Mouse (Mus musculus): Measurements from ENCODE around the gene Hoxd10.

The Hoxd10 gene

DNA sequence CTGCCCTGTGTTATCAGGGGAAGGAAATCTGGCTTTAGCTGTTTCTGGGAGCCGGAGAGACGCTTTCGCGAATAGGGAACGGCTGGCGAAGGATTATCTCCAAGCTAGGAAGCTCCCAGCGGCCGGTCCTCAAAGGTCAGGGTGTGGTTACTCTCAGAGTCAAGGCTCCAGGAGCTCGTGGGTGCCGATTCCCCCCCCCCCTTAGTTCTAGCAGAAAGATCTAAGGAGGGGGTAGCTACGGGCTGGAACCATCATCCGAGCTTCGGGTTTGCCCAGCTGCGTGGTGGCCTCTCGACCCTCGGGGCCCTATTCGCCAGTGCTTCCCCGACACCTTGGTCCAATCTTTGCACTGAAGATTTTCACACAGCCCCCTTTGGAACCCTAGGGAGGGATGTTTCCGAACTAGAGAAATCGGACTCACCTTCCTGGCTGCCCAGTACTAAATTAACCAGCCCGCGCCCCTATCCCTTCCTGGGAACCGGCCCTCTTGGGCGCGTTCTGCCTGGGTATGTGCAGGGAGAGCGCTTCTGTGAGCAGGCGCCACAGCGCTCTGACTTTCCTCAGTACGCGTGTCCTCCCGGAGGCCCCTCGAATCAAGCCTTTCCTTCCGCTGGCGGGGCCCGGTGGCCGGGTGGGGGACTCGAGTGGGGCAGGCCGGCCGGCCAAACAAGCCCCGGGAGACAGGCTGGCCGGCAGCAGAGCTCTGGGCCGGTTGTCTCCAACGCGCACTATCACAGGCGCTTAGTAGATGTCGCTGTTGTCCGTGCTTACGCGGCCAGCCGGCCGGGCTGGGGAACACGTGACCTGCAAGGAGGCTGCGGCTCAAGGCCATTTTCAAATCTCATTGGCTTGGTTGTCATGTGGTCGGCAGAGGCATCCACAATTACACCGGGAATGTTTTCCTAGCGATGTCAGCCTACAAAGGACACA, at the start of gene Hoxd10:
TSS of gene Hoxd10 (plus strand) at position 903 of the 930 bp plus-strand sequence.
- DNase-seq (ENCODE audit: low read depth, low spot score) = no peak

DNA sequence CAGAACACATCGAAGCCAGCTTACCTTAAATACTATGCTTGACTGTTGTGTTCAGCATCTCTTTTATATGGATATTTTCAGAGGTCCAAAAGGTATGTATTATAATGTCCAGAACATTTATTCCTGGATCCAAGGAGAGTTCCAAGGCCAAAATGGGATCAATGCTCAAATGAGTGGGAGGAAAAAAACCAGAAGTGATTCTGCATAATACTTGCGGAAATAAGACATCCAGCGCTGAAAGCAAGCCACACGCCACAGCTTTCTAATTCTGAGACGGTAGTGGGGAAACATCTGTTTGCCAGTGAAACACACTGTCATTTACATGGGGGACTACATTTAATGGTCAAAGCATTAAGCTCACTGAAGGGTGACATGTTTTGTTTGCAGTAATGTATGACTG, 49.3 kb upstream of the Hoxd10 start:
- no peak for DNase-seq (ENCODE audit: low read depth, low spot score)

DNA sequence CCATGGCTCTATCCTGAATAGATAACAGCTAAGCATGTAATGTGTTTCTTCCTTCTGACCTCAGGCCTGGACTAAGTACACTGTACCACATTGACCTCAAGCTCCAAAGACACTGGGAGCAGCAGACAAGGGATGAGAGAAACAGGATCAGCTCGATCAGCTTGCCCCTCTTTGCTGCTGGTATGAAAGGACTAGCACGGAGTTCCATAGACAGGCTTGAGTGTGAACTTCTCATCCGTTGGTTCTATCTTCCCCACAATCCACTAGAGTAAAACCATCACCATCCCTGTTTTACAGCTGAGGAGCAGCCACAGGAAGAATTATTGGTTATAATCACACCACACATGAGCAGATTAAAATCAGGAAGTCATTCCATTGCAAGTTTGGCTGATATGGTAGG, 46.1 kb upstream of the Hoxd10 start:
- DNase-seq (ENCODE audit: low read depth, low spot score) = no peak

DNA sequence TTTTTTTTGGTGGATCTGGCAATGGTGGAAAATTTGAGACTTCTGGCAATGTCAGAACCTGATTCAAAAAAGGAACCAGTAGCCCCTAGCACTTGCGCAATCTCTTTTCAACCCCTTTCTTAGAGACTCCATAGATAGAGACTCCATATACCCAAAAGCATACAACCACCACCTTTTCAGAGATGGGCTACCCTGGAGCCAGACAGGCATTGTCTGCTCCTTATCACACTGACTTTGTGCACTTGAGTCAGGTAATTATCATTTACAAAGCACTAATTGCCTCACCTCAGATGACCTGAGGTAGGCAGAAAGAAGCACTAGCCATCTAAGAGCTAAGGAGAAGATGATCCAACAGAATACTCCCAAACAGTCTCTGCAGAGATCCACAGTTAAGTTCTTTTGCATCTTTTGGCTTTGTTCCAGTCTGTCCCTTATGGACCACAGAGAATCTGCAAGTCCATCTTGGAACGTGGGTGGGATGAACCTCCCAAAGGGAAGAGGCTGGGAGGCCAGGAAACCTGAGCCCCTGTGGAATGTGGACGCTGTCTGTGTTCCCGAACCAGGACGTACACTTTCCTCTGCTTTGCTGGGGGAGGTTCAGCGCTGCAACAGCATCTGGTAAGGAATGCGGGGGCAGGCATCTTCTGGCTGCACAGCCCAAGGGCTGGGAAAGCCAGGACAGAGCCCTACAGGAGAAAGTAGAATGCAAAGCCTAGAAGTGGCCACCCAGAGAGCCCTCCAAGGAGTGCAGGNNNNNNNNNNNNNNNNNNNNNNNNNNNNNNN, 44.5 kb upstream of the Hoxd10 start:
- DNase-seq (ENCODE audit: low read depth, low spot score) = no peak

DNA sequence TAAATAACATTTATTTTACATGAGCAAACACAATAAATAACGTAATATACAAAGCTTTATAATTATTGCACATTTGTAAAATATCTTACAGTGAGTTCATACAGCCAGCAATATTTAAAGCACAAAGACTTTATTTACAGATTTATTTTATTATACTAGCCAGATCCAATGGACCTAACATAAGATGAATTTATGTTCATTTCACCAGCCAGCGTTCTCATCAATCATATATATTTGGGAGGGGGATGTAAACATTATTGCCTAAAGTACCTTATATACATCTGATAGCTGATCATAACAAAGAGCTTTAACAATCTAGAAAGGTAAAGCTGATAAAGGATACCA, 38.8 kb upstream of the Hoxd10 start:
- DNase-seq (ENCODE audit: low read depth, low spot score) = no peak

DNA sequence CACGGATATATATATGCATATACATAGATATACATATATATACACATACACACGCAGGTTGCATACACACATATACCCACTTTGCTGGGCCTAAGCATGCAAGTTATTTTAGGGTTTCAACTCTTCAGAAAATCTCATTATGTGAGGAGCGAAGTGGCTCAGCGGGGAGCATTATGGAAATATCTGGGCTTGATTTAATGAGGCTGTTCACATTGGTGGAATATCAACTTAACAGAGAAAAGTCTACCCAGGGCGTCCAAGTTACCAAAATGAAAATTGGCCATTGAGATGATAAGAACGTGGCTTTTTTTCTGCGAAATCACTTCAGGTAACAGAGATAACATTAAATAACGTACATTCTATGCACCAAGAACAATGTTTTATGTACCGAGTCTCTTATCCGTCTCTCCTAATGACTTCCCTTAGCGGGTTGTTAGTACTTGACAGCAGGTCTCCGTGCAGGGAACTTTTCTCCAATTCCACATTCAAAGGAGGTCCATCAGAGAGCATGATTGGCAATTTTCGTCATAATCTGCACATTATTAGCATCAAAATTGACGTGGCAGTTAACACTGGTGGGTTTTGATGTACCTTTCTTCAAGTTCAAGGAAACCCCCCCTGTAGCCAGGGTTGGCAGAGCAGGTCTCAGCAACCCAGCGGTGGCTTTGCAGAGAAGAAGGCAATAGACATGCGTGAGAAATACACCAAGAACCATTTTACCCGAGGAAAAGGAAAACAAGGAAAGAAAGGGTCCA, 37.8 kb upstream of the Hoxd10 start:
- DNase-seq (ENCODE audit: low read depth, low spot score) = no peak

DNA sequence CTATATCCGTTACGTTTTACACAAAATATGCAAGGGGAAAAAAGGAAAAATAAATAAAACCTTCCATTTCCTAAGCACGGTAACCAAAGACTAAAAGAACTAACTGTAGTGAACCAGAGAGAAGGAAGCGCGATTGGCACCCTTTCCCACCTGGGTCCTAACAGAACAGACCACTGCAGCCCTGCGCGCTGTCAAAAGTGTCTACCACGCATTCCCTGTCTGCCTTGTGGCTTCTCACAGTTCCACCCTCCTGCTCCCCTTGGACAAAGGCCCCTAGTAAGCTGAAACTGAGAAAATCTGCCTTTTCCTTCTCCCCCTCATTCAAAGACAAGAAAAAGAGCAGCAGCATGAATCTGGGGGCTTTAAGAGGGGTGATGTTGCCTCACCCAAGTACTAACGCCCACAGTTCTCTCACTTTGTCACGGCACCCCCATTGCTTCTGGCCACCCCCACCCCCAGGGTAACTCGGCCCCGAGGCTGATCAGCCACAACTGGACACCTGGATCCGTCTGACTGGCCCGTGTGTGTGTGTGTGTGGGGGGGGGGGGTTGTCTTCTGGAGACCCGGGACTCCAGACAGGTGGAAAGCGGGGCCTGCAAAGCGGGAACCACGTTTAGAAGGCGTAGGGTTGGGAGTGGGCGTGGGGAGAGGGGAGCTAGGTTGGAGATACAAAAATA, 36.8 kb upstream of the Hoxd10 start:
- no peak for DNase-seq (ENCODE audit: low read depth, low spot score)

DNA sequence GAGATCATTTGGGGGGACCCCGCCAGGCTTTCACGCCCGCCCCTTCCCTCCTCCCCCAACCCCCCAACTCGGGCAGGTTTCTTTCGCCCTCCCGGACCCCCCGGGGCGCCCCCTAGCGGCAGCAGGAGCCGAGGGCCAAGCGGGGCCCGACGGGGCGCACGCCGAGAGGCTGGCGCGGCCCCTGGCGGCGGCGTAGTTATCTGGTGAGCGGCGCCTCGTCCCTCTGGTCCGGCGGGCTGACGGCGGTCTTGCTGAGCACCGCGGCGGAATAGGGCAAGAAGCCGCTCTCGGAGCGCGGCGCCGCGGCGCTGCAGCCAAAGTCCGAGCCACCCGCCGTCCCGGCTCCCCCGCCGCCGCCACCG, 36.3 kb upstream of the Hoxd10 start:
- no peak for DNase-seq (ENCODE audit: low read depth, low spot score)

DNA sequence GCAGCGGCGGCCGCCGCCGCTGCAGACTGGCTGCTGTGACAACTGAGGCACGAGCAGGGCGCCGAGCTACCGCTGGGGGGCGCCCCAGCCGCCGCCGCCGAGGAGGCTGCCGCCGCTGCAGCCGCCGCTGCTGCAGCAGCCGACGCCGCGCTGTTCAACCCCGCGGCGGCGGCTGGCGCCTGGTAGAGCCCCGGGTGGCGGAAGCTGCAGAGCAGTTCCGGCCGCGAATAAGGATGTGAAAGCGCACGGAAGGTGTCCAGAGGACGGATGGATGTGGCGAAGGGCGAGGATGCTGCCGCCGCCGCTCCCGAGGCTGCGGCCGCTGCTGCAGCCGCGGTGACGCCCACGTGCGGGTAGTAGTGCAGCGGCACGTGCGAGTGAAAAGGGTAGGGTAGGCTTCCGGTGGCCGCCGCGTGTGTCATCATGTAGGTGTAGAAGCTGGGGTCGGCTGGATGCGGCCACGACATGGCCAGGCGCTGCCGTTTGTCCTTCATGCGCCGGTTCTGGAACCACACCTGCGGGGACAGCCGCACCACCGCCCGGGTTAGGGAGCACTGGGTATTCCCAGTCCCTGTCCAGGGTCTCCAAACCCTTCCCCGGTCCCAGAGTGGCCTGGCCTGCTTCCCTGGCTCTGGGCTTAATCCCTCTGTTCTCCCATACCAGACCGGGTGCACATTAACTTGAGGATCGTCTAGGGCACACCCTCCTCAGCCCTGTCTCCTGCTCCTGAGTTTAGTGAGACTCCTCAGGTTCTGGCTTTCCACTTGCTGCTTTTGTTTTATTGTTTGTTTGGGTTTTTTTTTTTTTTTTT, 35.7 kb upstream of the Hoxd10 start:
- no peak for DNase-seq (ENCODE audit: low read depth, low spot score)

DNA sequence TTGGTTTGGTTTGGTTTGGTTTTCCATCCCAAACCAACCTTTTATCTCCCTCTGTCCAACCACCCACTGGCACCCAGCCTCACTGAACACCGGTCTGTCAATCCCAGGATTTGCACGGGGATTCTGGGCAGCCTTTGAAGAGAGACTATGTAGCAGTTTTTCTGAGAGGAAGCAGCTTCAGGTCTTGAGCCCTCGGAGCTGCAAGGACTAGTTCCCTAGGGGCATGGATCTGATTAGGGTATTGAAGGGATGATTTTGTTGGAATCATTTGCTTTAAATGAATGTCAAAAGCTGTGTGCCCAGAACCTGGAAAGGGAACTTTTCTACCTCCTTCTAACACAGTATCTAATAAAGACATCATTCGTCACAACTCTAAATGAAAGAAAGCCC, 35.1 kb upstream of the Hoxd10 start:
- no peak for DNase-seq (ENCODE audit: low read depth, low spot score)

DNA sequence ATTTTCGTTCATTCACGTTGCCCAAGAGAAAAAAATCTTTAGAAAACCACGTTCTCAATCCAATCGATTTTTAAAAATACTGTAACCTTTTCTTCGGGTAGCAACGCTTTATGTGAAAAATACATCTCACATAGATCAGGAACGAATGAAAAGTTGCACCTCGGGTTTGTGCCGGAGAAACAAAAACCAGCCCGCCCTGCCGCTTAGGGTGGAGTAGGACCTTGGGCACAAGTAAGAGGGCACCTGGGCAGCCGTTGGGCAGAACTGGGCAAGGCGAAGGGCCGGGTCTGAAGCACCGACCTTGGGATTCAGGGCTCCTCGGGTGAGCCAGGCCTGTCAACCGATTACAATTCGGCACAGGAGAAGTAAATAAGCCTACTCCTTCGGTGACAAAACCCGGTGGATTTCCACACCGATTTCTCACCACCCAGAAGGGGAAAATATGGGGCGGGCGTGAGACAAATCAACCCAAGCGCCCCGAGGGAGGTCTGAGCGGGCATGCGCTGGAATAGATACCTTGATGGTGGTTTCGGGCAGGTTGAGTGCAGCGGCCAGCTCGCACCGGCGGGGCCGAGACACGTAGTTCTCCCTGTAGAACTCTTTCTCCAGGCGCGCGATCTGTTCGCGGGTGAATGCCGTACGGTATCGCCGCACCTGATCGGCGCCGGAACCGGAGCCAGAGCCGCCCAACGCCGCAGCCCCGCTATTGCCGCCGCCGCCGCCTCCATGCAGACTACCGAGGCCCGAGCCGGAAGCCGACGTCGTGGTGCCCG, 34.3 kb upstream of the Hoxd10 start:
- no peak for DNase-seq (ENCODE audit: low read depth, low spot score)

DNA sequence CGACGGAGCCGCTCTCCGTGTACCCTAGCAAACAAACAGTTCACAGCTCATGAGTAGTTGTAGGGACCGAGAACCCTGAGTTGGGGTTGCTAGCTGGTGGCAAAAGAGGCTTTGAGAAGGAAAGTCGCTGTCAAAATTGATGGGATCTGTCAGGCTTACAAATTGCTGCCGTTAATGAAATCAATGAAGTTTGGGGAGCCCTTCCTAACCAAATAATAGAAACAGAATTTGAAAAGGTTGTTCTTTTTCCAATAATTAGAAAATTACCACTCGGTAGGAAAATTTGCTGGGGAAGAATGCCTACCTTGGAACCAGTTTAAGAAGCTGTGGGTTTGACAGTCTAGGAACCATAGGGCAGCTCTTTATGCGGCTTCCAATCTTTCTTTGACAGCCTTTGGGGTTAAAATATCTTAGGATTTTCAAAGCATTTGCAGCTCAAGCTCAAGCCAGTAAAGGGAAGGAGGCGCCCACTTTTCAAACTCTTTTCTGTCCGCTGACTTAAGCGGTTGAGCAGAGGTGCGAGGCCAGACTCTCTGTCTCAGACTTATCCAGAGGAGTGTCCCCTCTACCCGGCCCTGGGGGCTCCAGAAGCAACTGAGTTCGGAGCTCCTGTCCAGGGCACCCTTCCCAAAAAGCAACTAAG, 33.6 kb upstream of the Hoxd10 start:
- DNase-seq (ENCODE audit: low read depth, low spot score) = no peak

DNA sequence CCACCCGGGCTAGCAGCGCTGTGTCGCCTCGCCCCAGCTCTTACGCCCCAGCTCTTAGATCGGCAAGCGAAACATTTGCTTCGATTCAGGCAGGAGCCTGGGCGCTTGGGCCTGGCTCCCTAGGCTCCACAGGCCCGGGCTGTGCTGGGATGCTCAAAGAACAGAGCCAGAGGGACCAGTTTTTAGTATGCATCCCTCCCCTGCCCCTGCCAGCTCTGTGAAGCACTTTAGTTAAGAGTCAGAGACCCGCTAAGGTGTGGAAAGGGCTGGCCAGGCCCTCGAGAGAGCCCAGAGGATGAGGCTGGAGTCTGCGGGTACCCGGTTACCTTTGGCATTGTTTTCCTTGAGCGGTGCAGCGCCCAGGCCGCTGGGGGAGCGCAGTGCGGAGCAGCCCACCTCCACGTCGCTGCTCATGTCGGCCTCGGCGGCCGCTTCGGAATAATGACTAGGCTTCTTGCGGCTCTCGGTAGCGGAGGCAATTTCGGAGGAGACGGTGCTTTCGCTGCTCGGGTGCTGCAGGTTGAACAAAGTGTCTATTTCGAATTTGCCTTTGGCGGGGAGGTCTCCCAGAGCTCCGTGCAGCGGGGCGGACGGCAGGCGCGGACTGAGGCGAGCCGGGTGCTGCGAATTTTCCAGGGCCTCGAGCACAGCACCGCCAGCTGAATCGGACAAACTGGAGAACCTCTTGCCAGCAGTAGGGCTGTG, 32.9 kb upstream of the Hoxd10 start:
- DNase-seq (ENCODE audit: low read depth, low spot score) = no peak

DNA sequence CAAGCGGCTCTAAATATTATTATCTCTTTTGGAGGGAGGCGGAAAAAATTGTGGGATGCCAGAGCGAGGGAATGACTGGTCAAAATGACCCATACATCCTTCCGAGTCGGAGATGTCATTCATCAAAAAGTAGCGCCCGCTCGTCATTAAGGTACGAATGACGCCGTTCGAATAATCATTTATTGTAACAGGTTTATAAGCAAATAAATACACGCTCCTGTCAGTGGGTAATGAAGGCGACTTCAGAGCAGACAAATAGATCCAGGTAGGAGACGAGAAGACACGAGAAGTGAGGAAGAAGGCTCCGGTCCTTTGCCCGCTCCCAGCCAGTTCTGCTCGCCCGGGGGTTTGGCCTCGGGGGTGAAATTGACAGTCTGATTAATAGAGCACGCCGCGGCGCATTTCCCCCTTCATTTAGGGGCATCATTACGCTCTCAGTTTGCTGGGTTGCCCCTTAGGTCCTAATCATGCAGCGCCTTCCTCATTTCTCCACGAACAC, 32.2 kb upstream of the Hoxd10 start, which contains the start of gene Evx2:
TSS of gene Evx2 (minus strand) at position 51 of the 499 bp plus-strand sequence.
- no peak for DNase-seq (ENCODE audit: low read depth, low spot score)

DNA sequence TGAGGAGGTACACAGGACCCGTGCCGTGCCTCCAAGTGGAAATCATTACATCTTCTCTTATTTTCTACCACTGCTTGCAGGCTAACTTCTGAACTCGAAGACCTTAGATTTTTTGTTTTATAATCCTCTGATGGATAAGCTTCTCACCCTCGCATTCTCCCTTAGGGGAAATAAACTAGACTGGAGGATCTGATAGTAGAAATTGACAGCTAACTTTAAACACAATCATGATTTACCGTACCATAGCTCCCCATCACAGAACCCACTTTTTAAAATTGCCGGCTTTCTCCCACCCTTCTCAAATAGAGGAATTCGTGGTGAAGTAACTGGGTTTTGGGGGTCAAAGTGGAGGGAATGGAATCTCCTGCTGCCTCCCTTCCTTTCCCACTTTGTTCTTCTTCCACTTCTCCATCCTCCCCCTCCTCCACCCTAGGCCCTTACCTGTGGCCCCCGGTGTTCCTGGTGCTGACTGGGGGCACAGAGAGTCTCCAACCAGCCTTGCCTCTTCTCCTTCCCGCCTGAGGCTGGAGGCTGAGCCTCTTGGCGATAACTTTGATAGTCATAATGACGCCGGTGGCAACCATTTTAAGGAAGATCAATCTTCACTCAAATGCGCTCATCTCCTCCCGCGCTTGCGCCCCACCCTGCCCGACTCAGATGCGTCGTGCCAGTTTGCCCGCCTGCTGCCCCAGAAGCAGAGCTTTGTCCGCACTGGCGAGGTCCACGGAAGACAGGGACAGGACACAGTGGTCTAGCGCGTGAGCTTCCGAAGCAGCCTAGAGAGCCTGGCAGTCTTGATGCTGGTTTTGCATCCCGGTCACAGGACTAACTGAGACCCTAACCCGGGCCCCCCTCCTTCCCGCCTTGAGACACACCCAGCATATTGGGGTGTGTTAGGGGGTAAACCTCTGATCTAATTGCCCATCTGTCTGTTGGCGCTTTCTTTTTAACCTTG, 31.0 kb upstream of the Hoxd10 start:
- DNase-seq (ENCODE audit: low read depth, low spot score) = no peak

DNA sequence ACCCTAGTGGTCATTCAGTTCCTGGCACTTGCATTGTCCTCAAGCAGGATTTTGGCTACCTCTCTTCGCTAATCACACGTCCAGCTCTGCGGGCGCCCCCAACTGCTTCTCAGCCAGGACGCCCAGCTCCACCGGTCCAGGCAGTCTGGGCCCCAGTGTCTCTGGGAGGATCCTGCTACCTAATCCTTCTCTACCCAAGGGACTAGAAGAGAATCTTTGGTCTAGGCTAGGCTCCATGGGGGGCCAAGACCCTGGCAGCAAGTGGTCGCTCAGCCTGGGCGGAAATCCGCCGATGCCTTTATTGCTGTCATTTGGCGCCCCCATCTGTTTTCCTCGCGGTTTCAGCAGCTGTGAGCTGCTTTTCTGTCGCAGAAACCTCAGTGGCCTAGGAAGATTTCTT, 30.0 kb upstream of the Hoxd10 start:
- DNase-seq (ENCODE audit: low read depth, low spot score) = peak; percentile 50

DNA sequence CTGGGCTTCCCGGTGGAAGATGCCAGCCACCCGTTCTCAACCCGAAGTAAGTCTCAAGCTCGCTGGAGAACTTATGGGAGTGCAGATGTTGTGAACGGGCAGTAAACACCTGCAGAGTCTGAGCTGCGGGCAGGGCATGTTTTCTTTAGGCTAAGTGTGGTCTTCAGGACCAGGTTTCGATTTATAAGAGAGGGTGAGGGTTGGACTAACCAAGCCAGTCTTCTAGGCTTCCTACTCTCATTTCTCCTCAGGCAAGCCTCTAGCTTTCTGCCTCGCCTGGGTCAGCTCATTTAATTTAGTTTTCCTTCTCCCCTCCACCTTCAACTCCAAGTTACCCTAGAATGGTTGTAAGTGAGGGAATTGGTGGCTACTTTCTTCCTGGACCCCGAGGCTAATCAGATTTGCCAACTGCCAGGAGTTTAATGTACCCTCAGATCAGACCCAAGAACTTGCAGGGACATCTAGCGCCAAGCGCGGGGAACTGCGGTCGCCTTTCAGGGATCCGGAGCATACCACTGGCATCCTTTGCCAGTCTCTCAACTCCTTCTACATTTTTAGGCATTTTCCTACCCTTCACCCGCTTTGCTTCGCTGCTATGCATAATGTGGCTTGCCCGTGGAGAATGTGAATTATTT, 28.3 kb upstream of the Hoxd10 start:
- peak; percentile 68 for DNase-seq (ENCODE audit: low read depth, low spot score)

Measured in brain, adult 2 months (tissue).